Mouse (Mus musculus) erythroblast, embryonic 14.5 days (primary cell): ENCODE measurements around the gene Rhog. TPM values are rescaled to one million over a fixed set of nuclear protein-coding genes. Genes with fewer than 3 reads are reported as not detected.

Experiments
- H3K27me3 ChIP-seq: 2 replicates; pipeline ENCODE4 v1.6.1; 2012; ENCODE audit warnings: inconsistent platforms; ENCODE audit not compliant: control insufficient read depth
- H3K36me3 ChIP-seq: 2 replicates; pipeline ENCODE4 v1.6.1; 2012; ENCODE audit warnings: mild to moderate bottlenecking, inconsistent platforms; ENCODE audit not compliant: control insufficient read depth
- H3K4me1 ChIP-seq: 2 replicates; pipeline ENCODE4 v1.6.1; 2012; ENCODE audit warnings: inconsistent platforms; ENCODE audit not compliant: control insufficient read depth
- H3K4me3 ChIP-seq: replicated peaks from 2 replicates; pipeline ENCODE3; 2012; ENCODE audit warnings: moderate library complexity, mild to moderate bottlenecking, inconsistent platforms
- H3K9me3 ChIP-seq: 2 replicates; pipeline ENCODE4 v1.6.1; 2012; ENCODE audit warnings: low read length, inconsistent platforms, mixed read lengths; ENCODE audit not compliant: control insufficient read depth
- GATA1 ChIP-seq: IDR thresholded peaks from 2 replicates; pipeline ENCODE4 v1.6.1; 2012; ENCODE audit warnings: low read length, inconsistent platforms, mixed read lengths
- TAL1 ChIP-seq: IDR thresholded peaks from 3 replicates; pipeline ENCODE4 v1.6.1; 2012; ENCODE audit warnings: low read length, inconsistent platforms, mixed read lengths
- polyA plus RNA-seq: library from polyadenylated mRNA; stranded (reverse); fragments of >175 nt; gene quantifications from 2 replicates; pipeline ENCODE4 v1.2.3, GENCODE M21; 2012

The Rhog gene
- polyA plus RNA-seq, 1 experiment: 7.6 TPM

DNA sequence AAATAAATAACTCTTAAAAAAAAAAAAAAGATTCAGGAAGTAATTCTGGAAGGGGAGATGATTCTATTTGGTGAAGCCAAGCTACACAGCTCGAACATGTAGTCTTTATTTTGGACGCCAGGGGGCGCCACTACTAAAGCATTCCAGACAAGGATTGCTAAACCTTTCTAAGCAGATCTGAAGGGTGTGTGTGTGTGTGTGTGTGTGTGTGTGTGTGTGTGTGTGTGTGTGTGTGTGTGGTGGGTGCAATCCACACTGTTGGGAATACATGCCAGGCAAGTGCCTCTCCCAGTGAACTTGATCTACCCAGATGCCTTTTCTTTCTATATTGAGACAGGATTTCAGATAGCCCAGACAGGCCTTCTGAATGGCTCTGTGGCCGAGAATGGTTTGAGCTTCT, 2.3 kb upstream of the Rhog start:
- no peaks in the 10 kb centered on the region for H3K27me3 ChIP-seq
- H3K4me1 ChIP-seq: peaks cover 24% of the 10 kb centered on the region
- TF ChIP-seq TAL1 (no peak), GATA1 (no peak)
- H3K36me3 ChIP-seq: no peaks in the 10 kb centered on the region
- H3K4me3 ChIP-seq: no peak overlapping the region
- no peaks in the 10 kb centered on the region for H3K9me3 ChIP-seq

DNA sequence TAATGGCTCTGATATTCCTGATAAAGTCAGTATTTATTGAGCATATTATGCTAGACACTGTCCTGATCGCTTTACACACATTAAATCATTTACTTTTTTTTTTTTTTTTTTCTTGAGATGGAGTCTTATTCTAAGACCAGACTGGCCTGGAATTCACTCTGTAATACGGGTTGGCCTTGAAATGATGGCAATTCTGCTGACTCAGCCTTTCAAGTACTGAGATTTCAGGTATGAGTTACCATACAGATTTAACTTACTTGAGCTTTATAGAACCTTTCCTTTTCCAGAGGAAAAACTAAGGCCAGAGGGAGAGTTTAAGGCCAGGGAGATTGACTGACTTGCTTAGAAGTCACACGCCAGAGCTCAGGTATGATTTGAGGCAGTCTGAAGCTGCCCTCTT, 782 bp upstream of the Rhog start:
- Histone ChIP-seq H3K4me3 (no peak overlapping the region), H3K27me3 (no peaks in the 10 kb centered on the region), H3K9me3 (no peaks in the 10 kb centered on the region), H3K36me3 (no peaks in the 10 kb centered on the region), H3K4me1 (peaks cover 35% of the 10 kb centered on the region)
- TF ChIP-seq GATA1: no peak

DNA sequence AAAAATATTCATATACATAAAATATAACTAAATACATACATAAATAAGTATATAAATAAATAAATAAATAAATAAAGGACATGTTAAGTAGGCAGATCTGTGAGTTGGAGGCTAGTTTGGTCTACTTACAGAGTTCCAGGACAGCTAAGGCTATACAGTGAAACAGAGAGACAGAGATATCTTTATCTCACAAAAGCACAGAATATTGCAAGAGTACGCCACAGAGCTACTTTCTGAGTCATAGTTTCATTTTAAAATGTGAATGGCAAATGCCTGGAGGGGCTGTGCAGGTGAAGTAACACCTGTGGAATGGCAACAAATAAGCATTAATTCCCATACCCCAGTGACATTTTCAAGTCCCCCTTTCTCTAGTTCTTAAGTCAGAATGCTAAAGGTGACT, 2.2 kb downstream of the Rhog start:
- H3K9me3 ChIP-seq: no peaks in the 10 kb centered on the region
- peaks cover 54% of the 10 kb centered on the region for H3K4me1 ChIP-seq
- no peaks in the 10 kb centered on the region for H3K36me3 ChIP-seq
- TF ChIP-seq TAL1 (no peak), GATA1 (no peak)
- H3K27me3 ChIP-seq: no peaks in the 10 kb centered on the region
- peak overlapping the region; percentile 23 for H3K4me3 ChIP-seq

DNA sequence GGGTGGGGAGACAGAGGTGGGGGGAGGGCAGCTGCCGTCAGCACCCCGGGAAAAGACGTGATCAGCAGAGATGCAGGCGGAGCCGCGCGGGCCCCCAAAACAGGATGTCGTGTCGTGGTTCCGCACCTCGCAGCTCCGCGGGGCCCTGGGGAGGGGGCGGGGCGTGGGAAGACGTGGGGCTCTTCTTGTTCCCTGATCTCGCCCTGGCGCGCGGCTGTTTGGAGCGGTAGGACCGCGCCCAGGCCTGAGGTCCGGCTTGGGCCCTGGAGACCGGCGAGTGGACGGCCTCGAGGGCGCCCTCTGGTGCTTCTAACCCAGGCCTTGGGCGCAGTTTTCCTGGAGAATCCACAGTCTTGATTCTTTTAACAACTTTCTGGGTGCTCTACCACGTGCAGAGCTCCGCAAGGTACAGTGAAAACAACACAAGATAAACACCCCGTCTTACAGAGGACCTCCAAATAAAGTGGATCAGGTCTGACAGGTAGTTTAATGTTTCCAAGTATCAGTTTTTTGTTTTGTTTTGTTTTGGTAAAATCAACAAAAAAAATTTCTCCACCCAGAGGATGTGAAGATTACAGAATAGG, 5.1 kb downstream of the Rhog start:
- Histone ChIP-seq H3K36me3 (peaks cover 23% of the 10 kb centered on the region), H3K4me1 (peaks cover 79% of the 10 kb centered on the region), H3K9me3 (no peaks in the 10 kb centered on the region), H3K4me3 (peak overlapping the region; percentile 86), H3K27me3 (no peaks in the 10 kb centered on the region)
- TF ChIP-seq GATA1 (no peak), TAL1 (no peak)

DNA sequence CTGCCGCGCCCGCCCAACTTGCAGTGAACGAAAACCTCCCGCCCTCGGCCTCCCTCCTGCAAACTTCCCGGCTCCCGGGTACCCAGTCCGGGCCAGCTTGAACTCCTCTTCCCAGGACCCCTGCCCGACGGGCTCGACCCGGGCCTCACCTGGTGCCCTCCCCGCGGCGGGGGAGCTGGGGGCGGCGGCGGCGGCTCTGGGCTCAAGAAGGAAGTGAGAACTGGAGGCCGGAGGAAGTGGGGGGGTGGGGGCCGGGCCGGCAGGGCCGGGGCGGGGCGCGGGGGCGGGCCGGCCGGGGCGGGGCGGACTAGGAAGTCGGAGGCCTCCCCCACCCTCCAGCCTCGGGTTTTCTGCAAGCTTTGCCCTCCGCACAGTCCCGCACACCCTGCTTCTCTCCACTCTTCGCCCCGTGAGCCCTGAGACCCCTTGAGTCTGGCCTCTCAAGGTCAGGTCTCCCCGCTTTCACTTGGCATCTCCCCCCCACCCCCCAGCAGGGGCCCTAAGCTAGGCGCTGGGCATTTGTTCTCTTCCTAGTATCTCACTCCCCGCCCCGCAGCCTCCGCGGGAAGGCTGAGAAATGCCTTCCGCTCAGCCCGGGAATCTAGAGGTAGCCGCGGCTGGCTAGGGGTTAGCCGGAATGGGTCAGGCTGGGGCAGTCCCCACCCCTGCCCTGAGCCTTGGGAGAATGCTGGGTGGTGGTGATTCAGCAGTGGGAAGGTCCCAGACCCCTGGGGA, 5.8 kb downstream of the Rhog start:
- Histone ChIP-seq H3K4me3 (peak overlapping the region; percentile 86), H3K9me3 (no peaks in the 10 kb centered on the region), H3K27me3 (no peaks in the 10 kb centered on the region), H3K4me1 (peaks cover 84% of the 10 kb centered on the region), H3K36me3 (peaks cover 28% of the 10 kb centered on the region)
- TF ChIP-seq TAL1 (no peak), GATA1 (no peak)

DNA sequence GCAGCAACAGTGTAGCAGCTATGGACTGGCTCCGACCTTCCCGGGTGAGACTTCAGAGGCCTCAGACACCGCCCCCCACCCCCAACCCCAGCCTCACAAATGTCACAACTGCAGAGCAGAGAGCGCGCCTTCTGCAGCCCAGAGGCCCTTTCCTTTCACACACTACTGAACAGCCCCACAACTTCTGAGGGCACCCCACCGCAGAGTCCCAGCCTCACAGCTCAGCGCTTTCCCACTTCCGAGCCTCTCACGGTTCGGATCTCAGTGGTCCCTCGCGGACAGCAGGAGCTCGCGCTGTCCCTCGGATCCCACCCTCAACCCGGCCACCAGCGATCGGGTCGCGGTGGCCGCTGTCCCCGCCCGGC, 6.3 kb downstream of the Rhog start:
- Histone ChIP-seq H3K4me1 (peaks cover 89% of the 10 kb centered on the region), H3K9me3 (no peaks in the 10 kb centered on the region), H3K27me3 (no peaks in the 10 kb centered on the region), H3K4me3 (peak overlapping the region; percentile 86), H3K36me3 (peaks cover 33% of the 10 kb centered on the region)
- TF ChIP-seq GATA1: no peak
- TF ChIP-seq TAL1: no peak

DNA sequence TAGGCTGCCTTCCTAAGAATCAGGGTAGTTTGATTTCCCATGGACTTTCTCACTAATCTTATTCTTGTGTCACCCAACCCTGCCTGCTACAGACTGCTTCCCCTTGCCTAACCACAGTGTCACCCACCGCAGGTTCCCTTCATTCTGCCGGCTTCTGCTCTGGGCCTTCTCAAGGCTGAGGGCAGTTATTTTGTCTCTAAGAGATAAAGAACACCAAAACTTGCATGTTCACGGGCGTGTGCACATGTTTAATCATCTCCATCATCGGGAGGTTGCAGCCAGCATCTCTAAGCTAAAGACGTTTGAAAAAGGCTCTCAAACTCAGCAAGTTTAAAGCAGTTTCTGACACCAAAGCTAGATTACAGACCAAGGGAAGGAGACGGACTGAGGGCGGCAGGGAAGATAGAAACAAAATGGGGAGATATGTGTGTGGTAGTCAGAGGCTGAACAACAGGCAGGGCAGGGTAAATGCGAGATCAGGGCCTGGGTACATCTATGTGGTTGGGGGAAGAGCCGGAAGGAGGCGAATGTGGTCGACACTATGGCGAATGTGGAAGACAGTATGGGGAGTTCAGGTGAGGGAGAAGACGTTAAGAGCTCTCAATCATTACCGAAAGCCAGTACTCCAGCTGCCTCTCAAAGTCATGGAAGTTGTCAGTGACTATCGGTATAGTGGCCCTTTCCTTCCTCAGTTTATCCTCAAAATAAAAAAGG, 7.0 kb downstream of the Rhog start:
- no peaks in the 10 kb centered on the region for H3K9me3 ChIP-seq
- TF ChIP-seq GATA1: peak; percentile 48; the same call in 1 of the 2 replicates
- TF ChIP-seq TAL1: no peak
- H3K36me3 ChIP-seq: peaks cover 40% of the 10 kb centered on the region
- peaks cover 89% of the 10 kb centered on the region for H3K4me1 ChIP-seq
- H3K27me3 ChIP-seq: no peaks in the 10 kb centered on the region
- H3K4me3 ChIP-seq: peak overlapping the region; percentile 86

DNA sequence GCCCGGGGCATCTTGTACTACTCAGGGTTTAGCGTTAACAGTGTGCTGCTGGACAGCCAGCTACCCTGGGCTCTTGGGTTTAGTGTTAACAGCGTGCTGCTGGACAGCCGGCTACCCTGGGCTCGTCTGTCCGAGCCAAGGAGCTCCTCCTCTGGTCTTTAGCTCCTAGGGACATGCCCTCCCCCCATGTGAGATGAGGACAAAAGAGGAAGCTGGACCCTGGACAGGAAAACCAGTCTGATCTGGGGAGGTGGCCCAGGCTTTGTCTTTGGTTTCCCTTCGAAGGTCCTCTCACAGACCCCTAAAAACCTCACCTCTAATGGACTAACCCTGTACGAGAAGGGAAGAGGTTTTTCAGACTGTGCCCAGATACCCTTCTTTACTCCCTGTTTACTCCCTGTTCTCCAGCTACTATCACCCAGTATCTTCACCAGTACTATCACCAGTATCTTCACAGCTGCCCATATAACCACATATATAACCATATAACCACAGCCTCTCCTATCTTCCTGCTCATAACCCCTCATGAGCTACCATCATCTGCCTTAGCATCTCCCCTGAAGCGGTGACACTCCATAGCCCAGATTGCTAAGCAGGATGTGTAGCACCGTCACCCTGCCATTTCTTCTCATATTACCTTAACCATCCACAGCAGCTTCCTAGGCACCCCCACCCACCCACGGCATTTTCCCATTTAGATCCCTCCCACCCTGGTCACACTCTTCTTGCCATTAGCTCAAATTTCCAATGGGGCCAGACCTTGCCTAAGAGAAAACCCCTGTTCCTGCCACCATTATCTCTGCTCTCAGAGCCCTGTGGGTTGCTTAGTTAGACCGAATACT, 8.7 kb downstream of the Rhog start:
- Histone ChIP-seq H3K9me3 (no peaks in the 10 kb centered on the region), H3K4me3 (peak overlapping the region; percentile 86), H3K4me1 (peaks cover 94% of the 10 kb centered on the region), H3K27me3 (no peaks in the 10 kb centered on the region), H3K36me3 (peaks cover 56% of the 10 kb centered on the region)
- no peak for TF ChIP-seq GATA1
- no peak for TF ChIP-seq TAL1

DNA sequence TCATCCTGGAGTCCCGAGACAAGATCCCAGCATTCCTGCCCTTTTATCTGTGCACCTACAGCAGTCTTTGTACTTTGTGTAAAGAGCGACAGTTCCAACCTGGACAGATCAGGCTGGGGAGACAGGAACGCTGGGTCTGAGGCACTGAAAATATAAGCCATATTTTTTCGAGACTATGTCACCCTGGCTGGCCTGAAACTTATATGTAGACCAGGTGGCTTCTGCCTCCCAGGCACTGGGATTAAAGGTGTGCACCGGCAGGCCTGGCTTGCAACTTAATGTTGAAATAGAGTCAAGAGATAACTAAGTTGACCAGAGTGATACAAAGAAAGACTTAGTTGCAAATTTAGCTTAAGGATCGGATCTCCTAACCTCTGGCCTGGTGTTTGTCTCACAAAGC, 9.6 kb downstream of the Rhog start:
- Histone ChIP-seq H3K27me3 (no peaks in the 10 kb centered on the region), H3K9me3 (no peaks in the 10 kb centered on the region), H3K4me1 (peaks cover 89% of the 10 kb centered on the region), H3K4me3 (peak overlapping the region; percentile 17), H3K36me3 (peaks cover 66% of the 10 kb centered on the region)
- no peak for TF ChIP-seq TAL1
- no peak for TF ChIP-seq GATA1
